Mouse (Mus musculus) erythroid progenitor cell, adult 5-6 weeks (primary cell): ENCODE data around the gene Rad51ap1. TPM values are rescaled to one million over a fixed set of nuclear protein-coding genes. Genes with fewer than 3 reads are reported as not detected.

Experiments
- ATAC-seq: replicated peaks from 2 replicates; pipeline ENCODE4 v1.8.0; 2016; ENCODE audit warnings: moderate number of reproducible peaks, mild to moderate bottlenecking, moderate TSS enrichment, inconsistent platforms; ENCODE audit not compliant: poor library complexity, low FRiP score, severe bottlenecking
- total RNA-seq, 2 experiments: library from RNA; stranded (forward) in 1 of 2; stranded (reverse) in 1 of 2; fragments of 150-400 nt in 1 of 2; fragments of 186-747, 209-891 nt in 1 of 2; gene quantifications; 2 replicates each; pipeline versions ENCODE4 v1.2.3 to v1.2.4; 2015 to 2017; ENCODE audit warnings: low replicate concordance in 2 of 2

Gene Rad51ap1
- total RNA-seq (2015; ENCODE audit: low replicate concordance) (119 and 132 TPM in 2 replicates), total RNA-seq (2017; ENCODE audit: low replicate concordance) (314 and 446 TPM in 2 replicates)

DNA sequence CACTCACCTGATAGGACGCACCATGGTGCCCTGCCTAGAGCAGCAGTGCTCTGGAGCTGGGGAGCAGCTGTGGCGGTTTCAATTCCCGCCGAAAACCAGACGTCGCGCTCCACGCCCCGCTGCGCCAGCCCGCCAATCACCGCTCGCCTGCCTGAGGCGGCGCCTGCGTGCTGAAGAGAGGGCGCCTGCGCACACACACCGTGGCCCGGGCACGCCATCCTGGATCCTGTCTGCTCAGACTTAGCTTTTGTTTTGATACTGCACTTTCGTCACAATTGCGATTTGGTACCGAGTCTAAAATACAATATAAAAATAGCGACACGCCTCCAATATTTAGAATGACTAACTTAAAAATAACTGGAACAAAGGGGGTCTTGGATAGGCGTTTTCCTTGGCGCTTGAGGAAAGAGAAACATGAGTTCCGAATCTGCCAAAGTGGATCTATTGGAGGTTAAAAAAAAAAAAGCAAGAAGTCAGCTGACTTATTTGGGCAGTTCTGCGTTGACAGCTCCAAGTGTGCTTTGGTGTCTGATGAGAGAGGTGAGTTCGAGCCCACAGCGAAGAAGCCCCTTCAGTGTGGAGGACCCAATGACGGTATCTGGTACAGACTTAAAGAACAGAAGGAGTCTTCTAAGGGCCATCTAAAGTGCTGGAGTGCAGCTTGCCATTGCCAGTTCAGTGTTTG is at the start of gene Rad51ap1, which contains the start of gene D6Wsu163e:
Rad51ap1 (minus strand) TSS at position 101 of the 685 bp plus-strand sequence.
D6Wsu163e (plus strand) TSS at position 476 of the 685 bp plus-strand sequence.
- ATAC-seq = peak; percentile 93

DNA sequence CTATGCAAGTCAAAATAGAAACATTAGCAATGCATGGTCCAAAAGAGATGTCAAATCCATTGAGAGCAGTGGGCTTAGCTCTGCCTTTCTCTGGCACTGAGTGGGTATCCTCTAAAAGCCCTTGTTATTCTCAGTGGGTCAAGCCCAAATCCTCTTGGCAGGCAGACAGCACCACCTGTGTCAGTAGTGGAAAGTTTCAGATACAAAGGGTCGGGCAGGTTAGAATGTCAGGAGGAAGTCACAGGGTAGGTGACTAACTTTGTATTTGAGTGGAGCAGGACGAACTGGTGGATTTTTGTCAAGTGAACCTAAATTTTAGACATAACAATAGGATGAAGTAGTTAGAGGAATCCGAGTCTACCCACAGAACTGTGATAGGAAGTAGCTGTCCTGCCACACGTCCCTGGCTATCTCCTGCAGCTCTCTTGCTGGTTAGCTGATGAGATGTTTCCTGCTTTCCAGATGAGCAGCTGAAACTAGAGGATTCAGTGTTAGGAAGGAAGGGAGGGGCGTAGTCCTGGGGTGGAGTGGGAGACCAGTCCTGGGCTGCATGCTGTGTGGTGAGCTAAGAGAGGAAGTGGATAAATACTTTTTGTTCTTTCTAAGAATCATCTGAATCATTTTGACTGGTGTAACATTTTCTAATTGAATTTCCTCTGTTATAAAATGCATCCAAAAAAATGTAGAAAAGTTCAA is 42.3 kb upstream of the Rad51ap1 start:
- no peak for ATAC-seq

DNA sequence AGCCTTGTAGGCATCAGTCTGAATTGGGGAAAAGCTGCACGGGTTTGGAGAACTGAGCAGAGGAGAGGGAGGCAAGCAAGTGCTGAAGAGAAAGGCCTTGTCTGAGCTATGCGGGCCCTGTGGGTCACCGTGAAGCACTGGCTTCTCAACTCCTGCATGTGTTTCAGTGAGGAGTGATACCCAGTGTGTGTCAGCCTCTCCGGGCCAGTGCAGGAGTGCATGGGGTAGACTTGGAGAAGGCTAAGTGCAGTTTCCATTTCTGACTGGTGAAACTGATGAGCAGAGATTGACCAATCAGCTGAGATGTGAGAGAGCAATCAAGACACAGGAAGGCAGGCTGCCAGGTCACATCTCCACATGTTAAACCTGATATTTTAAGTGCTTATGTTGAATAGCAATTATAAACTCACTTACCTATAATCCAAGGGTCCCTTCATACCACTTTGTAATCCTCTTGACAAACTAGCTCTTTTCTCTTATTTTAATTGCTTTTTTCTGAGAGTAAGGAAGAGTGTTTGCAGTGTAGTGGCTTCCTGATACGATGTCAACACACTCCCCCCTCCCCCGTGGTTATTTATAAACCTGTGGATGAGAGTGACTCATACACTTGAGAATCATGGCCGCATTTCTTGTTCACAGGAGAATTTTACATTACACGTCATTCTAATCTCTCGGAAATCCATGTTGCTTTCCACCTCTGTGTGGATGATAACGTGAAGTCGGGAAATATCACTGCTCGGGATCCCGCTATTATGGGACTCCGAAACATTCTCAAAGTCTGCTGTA is 27.0 kb upstream of the Rad51ap1 start:
- ATAC-seq = no peak

DNA sequence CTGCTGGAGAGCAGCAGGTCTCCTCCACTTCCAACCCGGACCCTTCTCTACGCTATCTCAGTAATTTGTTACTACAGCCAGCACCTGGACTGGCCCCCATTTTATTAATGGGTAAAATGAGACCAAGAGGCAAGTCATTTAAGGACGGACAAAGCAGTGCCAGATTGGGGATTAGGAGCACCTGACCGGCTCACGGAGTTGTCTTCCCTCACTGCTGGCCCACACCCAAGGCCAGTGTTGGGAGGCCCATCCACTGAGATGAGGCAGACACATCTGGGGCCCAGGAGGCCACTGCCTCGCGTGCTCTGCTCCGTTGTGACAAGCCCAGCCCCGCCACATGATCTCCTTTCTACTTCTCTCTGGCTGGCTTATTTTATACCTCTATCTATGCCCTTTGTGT is 24.0 kb upstream of the Rad51ap1 start:
- ATAC-seq = no peak

DNA sequence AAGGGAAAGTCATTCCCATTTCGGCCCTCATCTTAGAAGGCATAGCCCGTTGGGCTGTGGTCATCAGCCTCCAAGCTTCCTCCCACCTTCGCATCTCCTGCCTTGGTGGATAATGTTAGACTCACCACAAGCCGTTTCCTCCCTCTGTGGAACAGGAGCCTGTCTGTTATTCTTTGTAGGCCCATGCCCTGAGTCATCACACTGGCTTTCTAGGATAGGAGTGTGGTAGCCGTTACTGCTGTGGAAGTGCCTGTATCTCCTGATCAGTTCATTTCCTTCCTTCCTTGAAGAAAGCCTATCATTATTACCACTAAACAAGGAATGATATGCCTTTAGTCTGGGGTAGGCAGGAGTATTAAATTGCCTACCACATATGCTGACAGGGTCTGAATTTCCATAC is 23.3 kb upstream of the Rad51ap1 start:
- no peak for ATAC-seq

DNA sequence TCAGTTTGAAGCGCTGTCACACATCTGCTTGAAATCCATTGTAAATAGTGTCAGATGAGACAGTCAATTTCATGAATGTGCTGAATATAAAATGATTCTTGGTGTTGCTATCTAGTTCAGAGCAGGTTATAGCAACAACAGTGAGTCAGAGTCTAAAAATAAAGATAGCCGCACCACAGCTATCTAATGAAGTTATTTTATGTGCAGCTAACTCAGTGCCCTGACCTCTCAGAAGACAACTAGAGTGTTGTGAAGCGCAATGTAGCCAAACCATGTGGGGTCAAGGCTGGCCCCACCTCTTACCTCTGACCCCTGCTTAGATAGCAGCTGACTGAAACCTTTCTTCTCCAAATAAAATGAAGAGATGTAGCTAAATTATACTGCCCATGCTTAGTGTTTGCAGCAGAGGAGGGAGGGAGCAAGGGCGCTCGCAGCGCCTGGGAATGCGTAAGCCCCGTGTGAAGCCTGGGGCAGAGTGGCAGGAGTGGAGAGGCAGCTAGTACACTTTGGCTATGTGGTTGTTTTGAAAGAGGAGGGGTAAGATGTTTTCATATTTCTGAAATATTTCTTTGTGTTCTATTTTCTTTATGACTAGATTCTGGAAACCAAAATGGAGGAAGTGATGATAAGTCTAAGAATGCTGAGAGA is 22.1 kb upstream of the Rad51ap1 start:
- ATAC-seq = no peak

DNA sequence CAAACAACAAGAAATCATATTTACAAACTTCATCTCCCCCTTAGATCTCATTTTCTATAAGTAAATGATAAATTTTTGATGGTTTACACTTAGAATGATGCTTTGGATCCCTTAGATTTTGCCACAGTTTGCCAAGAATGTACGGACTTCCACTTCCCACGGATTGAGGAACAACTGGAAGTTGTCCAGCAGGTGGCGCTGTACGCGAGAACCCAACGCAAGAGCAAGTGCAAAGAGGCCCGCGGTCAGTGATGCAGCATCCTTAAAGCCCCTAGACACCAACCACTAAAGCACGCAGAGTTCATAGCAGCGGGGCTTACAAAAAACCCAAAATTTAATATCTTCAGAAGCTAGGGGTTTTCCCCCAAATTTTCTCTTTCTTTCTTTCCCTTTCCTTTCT is 16.3 kb upstream of the Rad51ap1 start:
- peak; percentile 66 for ATAC-seq

DNA sequence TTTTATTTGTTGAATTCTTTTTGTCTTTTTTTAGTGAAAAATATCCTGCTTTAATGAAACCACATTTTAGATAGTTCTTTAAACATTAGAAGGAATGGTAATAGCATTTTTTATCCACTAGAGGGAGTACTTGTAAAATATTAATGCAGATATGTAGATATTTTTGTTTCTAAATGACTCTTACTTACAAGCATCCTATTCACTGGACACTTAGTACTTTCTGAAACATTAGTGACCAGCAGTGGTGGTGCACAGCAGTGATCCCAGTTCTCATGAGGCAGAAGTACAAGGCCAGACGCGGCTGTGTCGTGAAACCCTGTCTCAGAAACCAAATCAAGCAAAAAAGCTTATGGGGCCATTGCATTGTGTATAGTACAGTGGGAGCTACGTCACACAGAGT is 8.9 kb upstream of the Rad51ap1 start:
- ATAC-seq = no peak

DNA sequence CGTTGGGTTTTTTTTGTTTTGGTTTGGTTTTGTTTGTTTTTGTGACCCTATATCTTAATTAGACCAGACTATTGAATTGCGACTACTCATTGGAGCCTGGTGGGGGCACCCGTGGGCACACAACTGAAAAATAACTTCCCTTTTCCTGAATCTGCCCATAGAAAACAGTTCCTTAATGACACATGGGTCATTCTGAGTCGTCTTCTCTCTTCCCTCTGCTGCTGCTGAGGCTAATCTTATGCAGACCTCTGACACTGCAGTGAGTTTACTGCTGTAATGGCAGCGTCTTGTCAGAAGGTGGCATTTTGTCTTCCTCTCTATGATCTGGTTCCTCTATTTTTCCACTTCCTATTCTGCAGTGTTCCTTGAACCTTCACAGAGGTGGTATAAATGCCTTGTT is 1.1 kb upstream of the Rad51ap1 start:
- ATAC-seq = peak; percentile 30

DNA sequence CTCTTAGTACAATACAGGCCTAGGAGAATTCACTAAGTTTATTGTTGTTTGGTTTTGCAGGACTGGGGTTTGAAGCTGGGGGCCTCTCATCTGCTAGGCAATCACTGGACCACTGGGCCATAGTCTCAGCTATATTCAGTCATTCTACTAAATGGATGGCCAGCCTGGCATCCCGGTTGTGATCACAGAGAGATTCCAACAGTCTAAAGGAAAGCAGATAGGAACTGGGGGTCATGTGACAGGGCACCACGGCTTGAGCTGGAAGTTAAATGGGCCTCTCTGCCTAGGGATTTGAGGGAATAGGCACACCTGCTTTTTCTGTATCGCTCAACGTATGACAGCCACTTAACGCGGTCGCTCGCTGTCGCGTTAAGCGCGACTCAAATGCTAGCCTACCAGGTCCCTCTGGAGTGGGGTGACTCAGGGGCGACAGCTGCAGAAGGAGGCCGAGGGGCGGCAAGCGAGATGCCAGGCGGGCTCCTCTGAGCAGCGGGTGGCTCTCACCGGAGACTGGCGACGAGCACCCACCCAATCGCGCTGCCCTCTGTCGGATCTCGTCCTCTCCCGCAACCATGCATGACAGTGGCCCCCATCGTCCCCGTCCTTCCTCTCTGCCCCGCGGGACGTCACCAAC is 417 bp downstream of the Rad51ap1 start:
- peak; percentile 23 for ATAC-seq

DNA sequence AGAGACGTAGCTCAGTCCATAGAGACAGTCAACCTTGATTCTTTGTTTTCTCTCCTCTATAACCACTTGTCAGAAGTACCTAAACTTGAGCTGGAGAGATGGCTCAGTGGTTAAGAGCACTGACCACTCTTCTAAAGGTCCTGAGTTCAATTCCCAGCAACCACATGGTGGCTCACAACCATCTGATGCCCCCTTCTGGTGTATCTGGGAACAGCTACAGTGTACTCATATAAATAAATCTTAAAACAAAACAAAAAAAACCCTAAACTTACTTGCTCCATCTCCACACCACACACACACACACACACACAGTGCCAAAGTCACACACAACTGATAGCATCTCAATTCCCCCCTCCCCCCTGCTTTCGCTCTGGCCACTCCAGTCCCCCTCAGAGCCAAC is 1.3 kb downstream of the Rad51ap1 start:
- no peak for ATAC-seq

DNA sequence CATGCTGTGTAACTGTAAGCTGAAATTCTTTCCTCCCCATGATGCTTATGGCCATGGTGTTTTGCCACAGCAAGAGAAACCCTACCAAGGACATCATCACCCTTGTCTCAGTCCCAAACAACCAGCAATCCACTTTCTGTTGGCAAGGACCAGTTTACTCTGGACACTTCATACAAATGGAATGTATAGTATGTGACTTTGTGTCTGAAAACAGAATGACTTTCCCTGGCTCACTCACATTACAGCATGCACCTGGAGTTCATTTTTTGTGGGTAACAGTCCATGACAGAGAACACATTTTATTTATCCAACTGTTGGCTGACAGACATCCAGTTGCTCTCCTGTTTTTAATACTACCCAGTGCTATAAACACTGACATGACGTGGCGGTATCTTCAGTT is 6.5 kb downstream of the Rad51ap1 start:
- no peak for ATAC-seq

DNA sequence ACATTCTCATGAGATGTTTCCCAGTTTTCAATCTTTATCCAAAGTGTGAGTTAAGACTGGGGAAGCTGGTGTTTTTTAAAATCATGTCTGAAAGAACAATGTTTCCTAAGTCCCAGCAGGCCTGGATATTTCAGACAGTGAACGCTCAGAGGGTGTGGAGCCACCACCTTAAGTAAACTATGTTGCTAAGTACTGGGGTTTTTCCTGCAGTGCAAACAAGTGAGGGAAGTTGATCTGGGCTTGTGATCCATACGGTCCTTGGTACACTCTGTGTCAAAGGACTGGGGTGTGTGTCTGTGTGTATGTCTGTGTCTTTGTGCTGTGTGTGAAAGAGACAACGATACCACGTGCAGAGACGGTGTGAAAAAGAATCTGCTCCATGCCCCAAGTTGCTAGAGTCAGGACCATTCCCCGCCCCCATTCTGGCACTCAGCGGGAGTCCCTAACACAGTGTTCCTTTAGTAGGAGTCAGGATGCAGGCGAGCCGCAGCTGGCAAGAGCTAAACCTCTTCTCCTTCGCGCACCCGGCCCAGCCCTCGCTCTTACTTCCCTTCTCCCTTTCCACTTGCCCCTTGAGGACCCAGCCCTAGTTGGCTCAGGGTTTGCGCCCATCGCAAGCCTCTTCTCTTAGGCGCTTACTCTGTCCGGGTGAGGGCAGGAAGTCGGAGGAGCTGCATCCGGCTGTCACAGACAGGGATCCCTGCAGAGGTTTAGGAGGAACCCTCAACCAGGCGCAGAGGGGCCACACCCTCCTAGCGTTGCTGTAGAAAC is 18.1 kb downstream of the Rad51ap1 start, which contains the start of gene Dyrk4:
Dyrk4 (minus strand) TSS at position 729 of the 771 bp plus-strand sequence.
- ATAC-seq = no peak

DNA sequence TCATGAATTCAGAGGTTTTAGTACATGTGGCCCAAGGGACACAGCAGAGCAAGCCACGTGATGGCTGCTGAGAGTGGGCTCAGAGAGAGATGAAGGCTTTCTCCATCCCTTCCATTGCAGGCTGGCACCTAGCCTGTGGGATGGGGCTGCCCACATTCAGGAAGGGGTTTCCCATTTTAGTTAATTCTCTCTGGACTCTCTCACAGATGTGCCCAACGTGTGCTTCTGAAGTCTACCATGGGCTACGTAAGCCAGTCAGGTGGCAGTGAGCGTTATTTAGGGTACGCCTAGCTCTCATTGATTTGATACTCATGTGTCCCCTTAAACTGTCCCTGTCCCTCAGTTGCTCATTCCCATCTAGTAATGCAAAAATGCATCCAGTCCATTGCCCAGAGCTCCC is 24.5 kb downstream of the Rad51ap1 start:
- no peak for ATAC-seq

DNA sequence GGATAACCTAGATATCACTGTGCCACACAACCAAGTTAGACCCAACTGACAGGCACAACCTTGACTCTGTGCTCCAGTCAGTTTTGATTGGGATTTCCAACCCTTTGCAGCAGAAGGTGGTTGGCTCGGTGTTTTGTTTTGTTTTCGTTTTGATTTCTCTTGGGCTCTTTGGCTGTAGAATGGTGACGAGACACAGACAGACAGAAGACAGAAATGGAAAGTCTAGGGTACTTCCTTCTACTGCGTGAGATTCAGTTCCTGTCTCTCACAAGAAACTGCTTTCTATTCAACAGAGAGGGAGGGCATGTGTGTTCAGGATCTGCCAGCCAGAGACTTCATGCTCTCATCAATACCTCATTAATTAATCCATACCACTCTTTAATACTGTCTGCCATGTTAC is 28.7 kb downstream of the Rad51ap1 start:
- ATAC-seq = no peak

DNA sequence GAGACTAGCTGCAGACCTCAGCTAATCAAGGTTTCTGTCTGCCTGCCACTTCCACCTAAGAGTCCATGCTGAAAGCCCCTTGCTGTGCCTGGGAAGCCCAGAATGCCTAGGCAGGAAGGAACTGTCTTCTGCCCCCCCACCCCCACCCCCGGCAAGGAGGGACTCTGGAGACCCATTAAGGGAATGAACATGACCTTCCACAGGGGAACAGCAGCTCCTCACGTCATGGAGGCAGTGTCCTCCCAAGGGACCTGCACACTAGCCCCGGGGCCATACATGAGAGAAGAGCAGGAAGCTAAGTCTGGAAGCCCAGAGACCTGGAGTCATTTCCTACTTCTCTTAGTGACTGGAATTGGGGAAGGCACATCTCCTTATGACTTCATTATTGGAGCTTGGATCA is 31.5 kb downstream of the Rad51ap1 start:
- ATAC-seq = no peak

DNA sequence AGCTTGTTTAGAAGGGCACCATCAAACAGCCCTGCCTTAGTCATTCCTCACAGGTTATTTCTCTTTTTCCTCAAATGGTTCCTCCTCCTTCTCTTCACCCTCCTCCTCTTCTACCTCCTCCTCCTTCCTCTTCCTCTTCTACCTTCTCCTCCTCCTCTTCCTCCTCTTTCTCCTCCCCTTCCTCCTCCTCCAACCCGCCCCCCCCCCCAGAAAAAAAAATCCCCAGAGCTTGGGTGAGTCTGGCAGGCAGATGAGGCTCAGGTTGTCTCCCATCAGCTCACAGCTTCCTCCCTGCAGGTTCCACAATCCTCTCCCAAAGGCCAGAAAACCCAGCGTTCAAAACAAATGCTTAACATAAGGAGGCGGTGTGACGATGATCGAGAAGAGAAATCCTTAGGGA is 32.0 kb downstream of the Rad51ap1 start:
- no peak for ATAC-seq

DNA sequence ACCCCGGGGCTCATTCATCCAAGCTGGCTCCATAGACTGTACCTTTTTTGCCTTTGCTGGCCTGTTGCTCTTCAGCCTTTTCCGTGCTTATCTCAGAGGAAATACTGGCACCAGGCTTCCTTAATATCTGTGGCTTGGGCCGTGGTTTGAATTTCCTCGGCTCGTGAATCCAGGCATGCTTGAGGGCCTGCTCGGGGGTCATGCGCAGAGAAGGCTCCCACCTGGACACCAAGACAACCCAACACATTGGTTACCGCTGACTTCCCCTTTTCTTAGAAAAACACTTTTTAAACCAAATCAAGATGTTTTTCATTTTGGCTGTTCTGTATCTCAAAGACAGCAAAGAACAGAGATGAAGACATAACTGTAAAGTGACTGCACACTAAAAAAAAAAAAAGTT is 62.3 kb downstream of the Rad51ap1 start:
- ATAC-seq = no peak
